Mouse (Mus musculus) embryonic facial prominence, embryonic 12.5 days (tissue): Measurements from ENCODE around the gene Adat3. TPM values are rescaled to one million over a fixed set of nuclear protein-coding genes. Genes with fewer than 3 reads are reported as not detected.
"Not testable (repeated sequence)": the region's sequence is repeated elsewhere in the genome, so short reads cannot be mapped to it uniquely, and the experiment has no call there.

Experiments
- ATAC-seq: fragments of 200-750 bp; cut with Nextera tagmentation; 2 replicates; pipeline ENCODE4 v1.8.0; 2017; ENCODE audit not compliant: insufficient number of reproducible peaks, insufficient read depth, low FRiP score, low TSS enrichment
- H3K27ac ChIP-seq: fragments of 300-500 bp; sonication (generic); 2 replicates; pipeline ENCODE4 v1.5.1; 2016; ENCODE audit warnings: mild to moderate bottlenecking
- H3K27me3 ChIP-seq: fragments of 300-500 bp; sonication (generic); 2 replicates; pipeline ENCODE4 v1.6.1; 2016; ENCODE audit warnings: mild to moderate bottlenecking, moderate library complexity
- H3K36me3 ChIP-seq: fragments of 300-500 bp; sonication (generic); 2 replicates; pipeline ENCODE4 v1.6.1; 2016; ENCODE audit warnings: mild to moderate bottlenecking
- H3K4me1 ChIP-seq: fragments of 300-500 bp; sonication (generic); 2 replicates; pipeline ENCODE4 v1.6.1; 2016
- H3K4me2 ChIP-seq: fragments of 300-500 bp; sonication (generic); replicated peaks from 2 replicates; pipeline ENCODE4 v1.6.1; 2016; ENCODE audit warnings: mild to moderate bottlenecking, moderate library complexity
- H3K4me3 ChIP-seq: fragments of 300-500 bp; sonication (generic); 2 replicates; pipeline ENCODE4 v1.5.1; 2016; ENCODE audit warnings: mild to moderate bottlenecking
- H3K9ac ChIP-seq: fragments of 300-500 bp; sonication (generic); 2 replicates; pipeline ENCODE4 v1.6.1; 2016; ENCODE audit warnings: mild to moderate bottlenecking, moderate library complexity
- H3K9me3 ChIP-seq: fragments of 300-500 bp; sonication (generic); 2 replicates; pipeline ENCODE4 v1.6.1; 2016; ENCODE audit warnings: mild to moderate bottlenecking, moderate library complexity
- WGBS: fragments of 180-500 bp; shearing (Covaris S2); methylation state at CpG from one replicate; pipeline ENCODE4 v1.1.7; 2016; 5-methylcytosine and 5-hydroxymethylcytosine counted together
- polyA plus RNA-seq: library from polyadenylated mRNA; unstranded; fragments of >200 nt; fragmentation: Nextera tagmentation; extraction: Ambion mirVana; gene quantifications from 2 replicates; pipeline ENCODE4 v1.2.1, GENCODE M21; 2016

Adat3 gene
- polyA plus RNA-seq, 1 experiment from 2014 or later = 7.8 TPM

DNA sequence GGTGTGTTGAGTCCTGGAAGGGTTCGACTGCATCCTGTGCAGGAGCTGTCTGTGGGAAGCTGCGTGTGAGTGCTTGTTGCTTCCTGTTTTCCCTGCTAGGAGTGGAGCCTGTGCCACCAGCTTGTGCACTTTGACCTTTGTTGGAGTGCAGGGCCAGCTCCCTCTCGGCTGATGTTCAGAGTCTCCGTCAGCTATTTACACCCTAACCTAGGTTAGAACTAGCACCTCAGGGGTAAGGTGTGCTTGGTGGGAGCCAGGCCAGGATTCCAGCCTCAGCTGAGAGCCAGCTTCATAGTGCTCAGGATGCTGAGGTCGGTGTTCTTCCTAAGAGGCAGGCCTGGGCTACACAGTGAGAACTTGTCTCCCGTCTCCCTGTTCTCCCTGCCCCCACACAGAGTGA, 32.7 kb downstream of the Adat3 start:
- no peak overlapping the region for H3K4me2 ChIP-seq
- WGBS = 76% methylated on average over 6 of the region's 6 CpGs
- H3K9ac ChIP-seq = no peak overlapping the region
- H3K27me3 ChIP-seq = no peaks in the 10 kb centered on the region
- ATAC-seq = no peak
- no peaks in the 10 kb centered on the region for H3K4me1 ChIP-seq
- no peak overlapping the region for H3K4me3 ChIP-seq
- peaks cover 67% of the 10 kb centered on the region for H3K36me3 ChIP-seq
- H3K27ac ChIP-seq = no peak overlapping the region
- H3K9me3 ChIP-seq = no peaks in the 10 kb centered on the region

GRCm38 (mm10) chr10:80646936-80647335, 44.3 kb downstream of the Adat3 start:
- Histone ChIP-seq H3K27me3 (no peaks in the 10 kb centered on the region), H3K9ac (no peak overlapping the region), H3K4me2 (no peak overlapping the region), H3K4me3 (no peak overlapping the region), H3K27ac (no peak overlapping the region), H3K9me3 (no peaks in the 10 kb centered on the region), H3K4me1 (no peaks in the 10 kb centered on the region), H3K36me3 (peaks cover 77% of the 10 kb centered on the region)
- ATAC-seq = no peak
- WGBS = 94% methylated on average over 10 of the region's 10 CpGs

- H3K36me3 ChIP-seq = peaks cover 47% of the 10 kb centered on the region
- not testable (repeated sequence) for H3K4me3 ChIP-seq, H3K27ac ChIP-seq, H3K27me3 ChIP-seq, H3K4me2 ChIP-seq, H3K9me3 ChIP-seq, H3K4me1 ChIP-seq, H3K9ac ChIP-seq, ATAC-seq
- 86% methylated on average over 6 of the region's 6 CpGs for WGBS
These were observed 47.2 kb downstream of the Adat3 start for GRCm38 (mm10) chr10:80649910-80650309.

DNA sequence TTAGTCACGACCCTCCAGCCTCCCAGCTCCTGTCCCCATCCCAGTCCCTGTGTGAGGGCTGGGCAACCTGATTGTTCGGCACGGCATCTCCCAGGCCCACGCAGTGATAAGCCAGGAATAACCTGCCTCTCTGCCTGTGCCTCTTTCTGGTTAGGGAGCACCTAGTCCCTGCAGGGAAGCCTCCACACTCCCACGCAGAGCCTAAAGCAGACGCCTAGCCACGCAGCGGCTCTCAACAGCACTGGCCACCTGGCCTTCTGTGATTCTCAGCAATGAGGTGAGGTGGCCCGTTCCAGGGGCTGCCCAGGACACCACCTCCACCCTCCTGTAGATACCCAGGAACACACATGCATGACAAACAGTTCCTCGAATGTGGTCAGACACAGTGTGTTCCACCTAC, 47.7 kb downstream of the Adat3 start:
- H3K9ac ChIP-seq = no peak overlapping the region
- H3K27ac ChIP-seq = no peak overlapping the region
- ATAC-seq = no peak
- H3K4me3 ChIP-seq = no peak overlapping the region
- H3K27me3 ChIP-seq = no peaks in the 10 kb centered on the region
- H3K36me3 ChIP-seq = peaks cover 42% of the 10 kb centered on the region
- no peaks in the 10 kb centered on the region for H3K9me3 ChIP-seq
- peaks cover 13% of the 10 kb centered on the region for H3K4me1 ChIP-seq
- WGBS = 94% methylated on average over 10 of the region's 10 CpGs
- no peak overlapping the region for H3K4me2 ChIP-seq

GRCm38 (mm10) chr10:80653156-80653720, 50.6 kb downstream of the Adat3 start:
- whole genome bisulfite sequencing = 92% methylated on average over 6 of the region's 6 CpGs
- Histone ChIP-seq H3K4me1 (peaks cover 23% of the 10 kb centered on the region), H3K4me2 (no peak overlapping the region), H3K27ac (no peak overlapping the region), H3K9ac (no peak overlapping the region), H3K27me3 (no peaks in the 10 kb centered on the region), H3K36me3 (peaks cover 14% of the 10 kb centered on the region), H3K4me3 (no peak overlapping the region), H3K9me3 (no peaks in the 10 kb centered on the region)
- no peak for ATAC-seq

DNA sequence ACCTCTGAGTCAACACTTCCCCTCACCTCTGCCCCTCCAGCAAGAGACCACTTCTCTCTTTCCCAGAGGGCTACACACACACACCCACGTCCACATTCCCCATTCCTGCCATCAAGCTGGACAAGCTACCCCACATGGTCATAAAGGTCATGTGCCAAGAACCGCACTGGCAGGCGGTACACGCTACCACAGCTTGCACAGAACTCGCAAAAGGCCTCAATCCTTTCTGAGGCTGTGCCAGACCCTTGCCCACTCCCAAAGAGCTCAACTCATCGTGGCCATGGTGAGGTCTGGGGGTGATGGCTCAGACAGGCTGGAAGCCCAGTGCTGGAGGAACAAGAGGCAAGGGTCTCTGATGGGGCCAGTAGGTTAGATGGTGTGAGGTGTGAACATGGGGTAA, 52.2 kb downstream of the Adat3 start:
- no peak overlapping the region; the same call in 1 of the 2 replicates for H3K4me3 ChIP-seq
- H3K4me2 ChIP-seq = peak overlapping the region; percentile 89
- peaks cover 11% of the 10 kb centered on the region for H3K36me3 ChIP-seq
- H3K9me3 ChIP-seq = no peaks in the 10 kb centered on the region
- no peak overlapping the region for H3K27ac ChIP-seq
- H3K4me1 ChIP-seq = peaks cover 23% of the 10 kb centered on the region
- ATAC-seq = no peak
- H3K27me3 ChIP-seq = no peaks in the 10 kb centered on the region
- 0 out of 2 replicates have a peak overlapping the region, but pooled peaks have one; percentile 99 for H3K9ac ChIP-seq
- WGBS = 82% methylated on average over 6 of the region's 6 CpGs

DNA sequence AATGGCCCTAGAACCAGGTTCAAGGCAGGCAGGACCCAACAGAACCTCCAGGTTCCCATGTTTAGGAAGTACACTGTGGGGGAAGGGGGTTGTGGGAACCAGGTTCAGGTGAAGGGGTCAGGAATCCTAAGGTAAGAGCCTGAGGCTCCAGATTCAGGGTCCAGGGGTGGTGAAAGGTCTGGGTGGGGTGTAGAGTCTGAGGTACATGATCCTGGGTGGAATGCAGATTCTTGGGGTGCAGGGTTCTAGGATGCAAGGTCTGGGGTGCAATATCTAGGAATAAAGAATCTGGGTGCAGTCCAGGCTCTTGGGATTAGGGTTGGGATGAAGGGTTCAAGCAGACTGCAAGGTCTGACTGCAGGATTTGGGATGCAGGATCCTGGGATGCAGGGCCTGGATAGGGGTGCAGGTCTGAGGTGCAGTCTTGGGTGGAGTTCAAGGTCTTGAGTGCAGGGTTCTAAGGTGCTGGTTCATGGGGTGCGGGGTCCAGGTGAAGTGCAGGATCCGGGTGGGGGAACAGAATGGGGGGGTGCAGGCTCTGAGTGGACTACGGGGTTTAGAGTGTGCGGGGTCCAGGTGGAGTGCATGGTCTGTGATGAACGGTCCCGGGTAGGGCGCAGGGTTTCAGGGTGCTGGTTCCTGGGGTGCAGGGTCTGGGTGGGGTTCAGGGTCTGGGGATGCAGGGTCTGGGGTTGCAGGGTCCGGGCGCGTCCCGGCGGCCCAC, 52.9 kb downstream of the Adat3 start:
- peak overlapping the region; percentile 99 for H3K9ac ChIP-seq

GRCm38 (mm10) chr10:80656130-80656862, 53.6 kb downstream of the Adat3 start:
- Histone ChIP-seq H3K36me3 (0 out of 2 replicates have a peak, but pooled peaks cover 1% of the 10 kb centered on the region), H3K4me3 (peak overlapping the region; percentile 94), H3K9me3 (no peaks in the 10 kb centered on the region), H3K4me1 (peaks cover 23% of the 10 kb centered on the region), H3K27me3 (no peaks in the 10 kb centered on the region), H3K4me2 (peak overlapping the region; percentile 89), H3K9ac (peak overlapping the region; percentile 99), H3K27ac (peak overlapping the region; percentile 93)
- WGBS = 2% methylated on average over 70 of the region's 72 CpGs
- peak; percentile 79 for ATAC-seq

More for the DNA sequence above, 52.9 kb downstream of the Adat3 start:
- WGBS = 8% methylated on average over 12 of the region's 12 CpGs
- H3K9me3 ChIP-seq = no peaks in the 10 kb centered on the region
- peaks cover 23% of the 10 kb centered on the region for H3K4me1 ChIP-seq
- H3K27ac ChIP-seq = peak overlapping the region; percentile 87
- peak; percentile 61 for ATAC-seq
- no peaks in the 10 kb centered on the region for H3K27me3 ChIP-seq
- H3K4me2 ChIP-seq = peak overlapping the region; percentile 89
- H3K36me3 ChIP-seq = peaks cover 9% of the 10 kb centered on the region
- peak overlapping the region; percentile 94 for H3K4me3 ChIP-seq

DNA sequence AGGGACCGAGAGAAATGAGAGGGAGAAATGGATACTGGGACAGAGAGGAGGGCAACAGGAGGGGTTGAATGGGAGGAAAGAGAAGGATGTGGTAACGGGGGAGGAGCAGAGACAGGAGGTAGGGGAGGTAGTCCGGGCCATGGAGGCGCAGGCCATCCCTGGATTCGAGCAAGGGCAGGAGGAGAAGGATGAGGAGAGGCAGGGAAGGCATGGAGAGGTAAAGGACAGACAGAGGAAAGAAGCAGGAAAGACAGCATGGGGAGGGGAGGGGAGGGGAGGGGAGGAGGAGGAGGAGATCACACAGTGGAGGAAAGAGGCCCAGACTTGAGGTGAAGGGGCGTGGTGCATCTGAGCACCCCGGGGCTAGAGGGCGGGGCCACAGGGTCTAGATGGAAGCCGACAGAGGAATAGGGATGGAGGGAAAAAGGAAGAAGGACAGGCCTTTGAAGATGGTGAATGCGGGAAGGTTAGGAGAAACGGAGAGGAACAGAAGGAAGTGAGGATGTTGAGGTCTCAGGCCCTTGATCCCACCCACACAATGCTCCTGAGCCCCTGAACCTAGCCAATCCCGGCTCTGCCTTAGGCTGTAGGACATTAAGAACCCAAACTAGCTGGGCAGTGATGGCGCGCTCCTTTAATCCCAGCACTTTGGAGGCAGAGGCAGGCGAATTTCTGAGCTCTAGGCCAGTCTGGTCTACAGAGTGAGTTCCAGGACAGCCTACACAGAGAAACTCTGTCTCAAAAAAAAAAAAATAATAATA, 54.4 kb downstream of the Adat3 start, which contains the start of gene Btbd2:
TSS of gene Btbd2 (minus strand) at position 209 of the 761 bp plus-strand sequence.
- Histone ChIP-seq H3K4me3 (peak within 1 kb of the TSS; percentile 94), H3K4me2 (peak within 1 kb of the TSS; percentile 89), H3K36me3 (no peaks in the 10 kb centered on the region), H3K27me3 (no peaks in the 10 kb centered on the region), H3K4me1 (peaks cover 23% of the 10 kb centered on the region), H3K9ac (peak within 1 kb of the TSS; percentile 99), H3K27ac (peak within 1 kb of the TSS; percentile 93), H3K9me3 (no peaks in the 10 kb centered on the region)
- WGBS = 16% methylated on average over 15 of the region's 15 CpGs
- ATAC-seq = peak; percentile 57
